Mouse (Mus musculus) ES-Bruce4 (cell line): ENCODE data around the gene Ttc16. TPM values are rescaled to one million over a fixed set of nuclear protein-coding genes. Genes with fewer than 3 reads are reported as not detected.

Experiments
- H3K27ac ChIP-seq: 2 replicates; pipeline ENCODE4 v1.5.1; 2012; ENCODE audit warnings: low read length, inconsistent platforms; ENCODE audit not compliant: insufficient read depth
- H3K27me3 ChIP-seq: 2 replicates; pipeline ENCODE4 v1.6.1; 2012; ENCODE audit warnings: mild to moderate bottlenecking, low read length, inconsistent platforms; ENCODE audit not compliant: control insufficient read depth, poor library complexity, insufficient read depth, severe bottlenecking
- H3K36me3 ChIP-seq: 2 replicates; pipeline ENCODE4 v1.6.1; 2012; ENCODE audit warnings: inconsistent platforms, mild to moderate bottlenecking, low read length, moderate library complexity; ENCODE audit not compliant: control insufficient read depth, poor library complexity, insufficient read depth, severe bottlenecking
- H3K4me1 ChIP-seq: one replicate; pipeline ENCODE4 v1.8.1; 2011; ENCODE audit warnings: low read length; ENCODE audit not compliant: control insufficient read depth, insufficient read depth
- H3K4me3 ChIP-seq: 2 replicates; pipeline ENCODE4 v1.5.1; 2011; ENCODE audit warnings: low read depth, mild to moderate bottlenecking, low read length
- H3K9ac ChIP-seq: 2 replicates; pipeline ENCODE4 v1.6.1; 2012; ENCODE audit warnings: low read depth, mild to moderate bottlenecking, inconsistent platforms; ENCODE audit not compliant: poor library complexity, severe bottlenecking
- H3K9me3 ChIP-seq: replicated peaks from 2 replicates; pipeline ENCODE4 v1.6.1; 2012; ENCODE audit warnings: mild to moderate bottlenecking, low read length, inconsistent platforms; ENCODE audit not compliant: control insufficient read depth, poor library complexity, insufficient read depth, severe bottlenecking
- CTCF ChIP-seq: IDR thresholded peaks from one replicate; pipeline ENCODE4 v1.8.1; 2011; ENCODE audit warnings: low read depth, low read length
- EP300 ChIP-seq: IDR thresholded peaks from 2 replicates; pipeline ENCODE4 v1.6.1; 2011; ENCODE audit warnings: low read depth, low read length; ENCODE audit not compliant: insufficient read depth
- POLR2A ChIP-seq: IDR thresholded peaks from one replicate; pipeline ENCODE4 v1.8.1; 2011; ENCODE audit warnings: low read length; ENCODE audit not compliant: insufficient read depth
- polyA plus RNA-seq: library from polyadenylated mRNA; stranded (reverse); fragments of >200 nt; gene quantifications from 2 replicates; pipeline ENCODE4 v1.2.4, GENCODE M21; 2011; ENCODE audit warnings: low read depth; ENCODE audit not compliant: missing spikeins, insufficient read depth, insufficient read length

Gene Ttc16
- polyA plus RNA-seq, 1 experiment, result 2.2 TPM

DNA sequence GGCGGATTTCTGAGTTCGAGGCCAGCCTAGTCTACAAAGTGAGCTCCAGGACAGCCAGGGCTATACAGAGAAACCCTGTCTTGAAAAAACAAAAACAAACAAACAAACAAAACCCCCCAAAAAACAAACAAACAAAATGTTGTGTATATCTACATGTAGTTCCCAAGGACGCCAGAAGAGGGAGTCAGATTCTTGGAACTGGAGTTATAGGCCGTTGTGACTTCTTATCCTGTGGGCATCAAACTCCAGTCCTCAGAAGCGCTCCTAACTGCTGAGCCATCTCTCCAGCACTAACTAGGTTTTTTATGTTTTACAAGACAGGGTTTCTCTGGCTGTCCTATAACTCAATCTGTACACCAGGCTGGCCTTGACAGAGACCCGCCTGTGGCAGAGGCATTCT lies 11.7 kb upstream of the Ttc16 start:
- no peak overlapping the region for H3K27ac ChIP-seq
- H3K9ac ChIP-seq, result no peak overlapping the region
- TF ChIP-seq CTCF (no peak), EP300 (no peak), POLR2A (no peak)
- H3K4me3 ChIP-seq, result no peak overlapping the region
- H3K4me1 ChIP-seq, result peaks cover 2% of the 10 kb centered on the region
- H3K27me3 ChIP-seq, result no peaks in the 10 kb centered on the region
- H3K36me3 ChIP-seq, result no peaks in the 10 kb centered on the region
- H3K9me3 ChIP-seq, result no peaks in the 10 kb centered on the region

DNA sequence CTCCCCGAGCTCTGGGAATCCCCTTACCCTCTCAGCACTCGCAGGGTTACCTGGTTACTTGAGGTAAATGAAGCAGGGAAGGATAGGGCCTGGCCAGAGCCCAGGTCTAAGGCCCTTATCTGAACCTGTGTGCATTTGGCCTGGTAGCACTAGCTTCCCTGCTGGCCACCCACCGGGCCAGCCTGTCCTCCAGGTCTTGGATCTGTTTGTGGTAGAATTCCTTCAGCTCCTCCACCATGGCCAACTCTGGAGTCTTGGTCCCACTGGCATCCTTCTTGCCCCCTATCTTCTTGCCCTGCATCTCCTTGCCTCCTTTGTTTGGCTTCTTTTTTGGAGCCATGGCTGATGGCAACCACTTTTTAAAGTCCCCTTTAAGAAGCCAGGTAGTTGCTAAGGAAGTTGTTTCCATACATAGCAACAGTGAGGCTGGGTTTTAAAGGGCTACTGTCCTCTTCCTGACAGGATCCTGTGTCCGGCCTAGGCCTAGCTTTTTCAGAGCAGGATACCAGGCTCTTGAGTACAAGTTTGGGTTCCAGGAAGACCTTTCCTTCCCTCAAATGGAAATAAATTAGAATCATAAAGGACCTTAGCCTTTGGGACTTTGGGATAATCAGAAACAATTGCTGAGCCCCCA lies 8.7 kb upstream of the Ttc16 start, which contains the start of gene Cfap157:
TSS of gene Cfap157 (minus strand) at position 381 of the 634 bp plus-strand sequence.
- H3K36me3 ChIP-seq, result no peaks in the 10 kb centered on the region
- H3K27ac ChIP-seq, result no peak within 1 kb of the TSS
- no peak within 1 kb of the TSS for H3K9ac ChIP-seq
- H3K4me3 ChIP-seq, result no peak within 1 kb of the TSS
- no peaks in the 10 kb centered on the region for H3K27me3 ChIP-seq
- no peak for TF ChIP-seq EP300
- no peak for TF ChIP-seq POLR2A
- no peak for TF ChIP-seq CTCF
- H3K9me3 ChIP-seq, result no peaks in the 10 kb centered on the region
- peaks cover 6% of the 10 kb centered on the region for H3K4me1 ChIP-seq

DNA sequence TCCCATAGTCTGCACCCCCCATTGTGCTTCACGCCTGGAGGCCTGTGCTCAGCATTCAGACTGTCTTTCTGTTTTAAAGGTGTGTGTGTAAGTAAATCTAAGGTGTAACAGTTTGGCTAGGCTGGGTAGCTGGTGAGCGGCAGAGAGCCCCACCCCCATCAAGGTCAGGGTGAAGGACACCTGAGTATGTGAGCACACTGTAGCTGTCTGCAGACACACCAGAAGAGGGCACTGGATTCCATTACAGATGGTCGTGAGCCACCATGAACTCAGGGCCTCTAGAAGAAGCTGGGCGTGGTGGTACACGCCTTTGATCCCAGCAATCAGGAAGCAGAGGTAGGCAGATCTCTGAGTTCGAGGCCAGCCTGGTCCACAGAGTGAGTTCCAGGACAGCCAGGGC lies 6.3 kb upstream of the Ttc16 start:
- Histone ChIP-seq H3K36me3 (no peaks in the 10 kb centered on the region), H3K4me1 (peaks cover 6% of the 10 kb centered on the region), H3K9ac (no peak overlapping the region), H3K27ac (peak overlapping the region; percentile 16; the same call in 1 of the 2 replicates), H3K27me3 (no peaks in the 10 kb centered on the region), H3K4me3 (no peak overlapping the region), H3K9me3 (no peaks in the 10 kb centered on the region)
- peak; percentile 16; the same call in 1 of the 2 replicates for TF ChIP-seq EP300
- TF ChIP-seq CTCF, result peak; percentile 63
- no peak for TF ChIP-seq POLR2A

DNA sequence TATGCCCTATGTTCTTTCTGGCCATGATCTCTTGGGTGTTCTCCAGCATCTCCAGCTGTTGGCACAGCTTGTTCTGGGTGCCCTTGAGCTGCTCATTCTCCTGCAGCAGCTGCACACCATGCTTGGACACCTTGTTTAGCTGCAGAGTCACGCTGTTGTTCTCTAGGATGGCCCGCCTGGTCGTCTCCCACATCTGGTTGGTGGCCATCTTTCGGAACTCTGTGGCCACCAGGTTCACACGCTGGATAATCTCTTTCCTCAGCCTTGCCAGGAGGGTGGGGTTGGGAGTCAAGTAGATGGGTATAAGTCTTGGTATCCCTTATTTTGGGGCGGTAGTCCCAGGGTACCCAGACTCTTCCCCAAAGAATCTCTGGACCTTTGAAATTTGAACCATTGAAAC lies 4.3 kb upstream of the Ttc16 start:
- no peak overlapping the region for H3K4me3 ChIP-seq
- H3K27ac ChIP-seq, result no peak overlapping the region
- TF ChIP-seq CTCF (no peak), POLR2A (no peak), EP300 (no peak)
- no peaks in the 10 kb centered on the region for H3K27me3 ChIP-seq
- no peaks in the 10 kb centered on the region for H3K9me3 ChIP-seq
- H3K4me1 ChIP-seq, result peaks cover 6% of the 10 kb centered on the region
- no peak overlapping the region for H3K9ac ChIP-seq
- no peaks in the 10 kb centered on the region for H3K36me3 ChIP-seq

DNA sequence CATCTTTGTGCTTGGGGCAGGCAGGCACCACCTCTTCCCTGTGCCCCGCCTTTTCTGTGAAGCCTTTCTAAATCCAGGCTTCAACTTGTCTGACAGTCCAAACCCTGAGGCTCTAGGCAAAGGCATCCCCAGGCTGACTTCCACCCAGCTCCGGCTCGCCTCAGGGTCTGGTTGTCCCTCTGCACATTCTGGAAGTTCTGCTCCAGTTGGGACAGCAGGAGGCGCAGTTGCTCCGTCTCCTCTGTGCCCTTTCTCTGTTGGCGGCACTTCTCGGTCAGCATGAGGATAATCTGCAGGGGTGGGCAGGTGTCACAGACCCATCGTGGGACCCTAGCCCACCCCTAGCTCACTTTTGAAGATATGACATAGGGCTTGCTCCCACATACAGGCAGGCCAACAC lies 3.7 kb upstream of the Ttc16 start:
- H3K36me3 ChIP-seq, result no peaks in the 10 kb centered on the region
- no peaks in the 10 kb centered on the region for H3K9me3 ChIP-seq
- no peak overlapping the region for H3K9ac ChIP-seq
- TF ChIP-seq EP300 (0 out of 2 replicates have a peak, but pooled peaks have one; percentile 31), POLR2A (no peak), CTCF (peak; percentile 95)
- no peaks in the 10 kb centered on the region for H3K27me3 ChIP-seq
- no peak overlapping the region for H3K27ac ChIP-seq
- no peak overlapping the region for H3K4me3 ChIP-seq
- peaks cover 5% of the 10 kb centered on the region for H3K4me1 ChIP-seq

DNA sequence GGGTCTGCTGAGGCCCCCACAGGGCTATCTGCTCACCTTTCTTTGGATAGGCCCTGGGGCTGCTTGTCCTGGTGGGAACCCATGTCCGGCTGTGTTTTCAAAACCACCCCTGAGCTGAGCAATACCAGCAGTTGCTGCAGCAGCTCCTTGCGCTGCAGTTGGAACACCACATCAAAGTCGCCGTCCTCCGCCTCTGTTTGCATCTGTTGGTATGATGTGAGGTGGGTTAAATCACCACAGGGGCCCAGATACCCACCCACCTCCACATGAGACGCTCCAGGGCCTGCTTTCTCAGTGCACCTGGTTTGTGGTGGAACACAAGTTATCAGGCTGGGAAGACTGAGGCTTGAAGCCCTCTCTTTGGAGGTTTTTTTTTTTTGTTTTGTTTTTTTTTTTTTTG lies 2.6 kb upstream of the Ttc16 start:
- no peak overlapping the region for H3K27ac ChIP-seq
- TF ChIP-seq POLR2A (no peak), EP300 (no peak), CTCF (no peak)
- H3K9ac ChIP-seq, result no peak overlapping the region
- H3K4me1 ChIP-seq, result peaks cover 4% of the 10 kb centered on the region
- H3K9me3 ChIP-seq, result no peaks in the 10 kb centered on the region
- no peak overlapping the region for H3K4me3 ChIP-seq
- H3K27me3 ChIP-seq, result no peaks in the 10 kb centered on the region
- H3K36me3 ChIP-seq, result no peaks in the 10 kb centered on the region
